Mouse (Mus musculus): Measurements from ENCODE around the gene Cpt2. TPM values are rescaled to one million over a fixed set of nuclear protein-coding genes. Genes with fewer than 3 reads are reported as not detected.
A peak's percentile ranks its signal among the peaks of the same experiment; 100 is the strongest.

Cpt2 gene
- total RNA-seq, 2 experiments from 2014 or later = 6.5 to 6.7 TPM

- intact Hi-C loops (cut with DNase I) = no loop called here
Measured at GRCm38 (mm10) chr4:107923803-107924194, 389 bp upstream of the Cpt2 start.

DNA sequence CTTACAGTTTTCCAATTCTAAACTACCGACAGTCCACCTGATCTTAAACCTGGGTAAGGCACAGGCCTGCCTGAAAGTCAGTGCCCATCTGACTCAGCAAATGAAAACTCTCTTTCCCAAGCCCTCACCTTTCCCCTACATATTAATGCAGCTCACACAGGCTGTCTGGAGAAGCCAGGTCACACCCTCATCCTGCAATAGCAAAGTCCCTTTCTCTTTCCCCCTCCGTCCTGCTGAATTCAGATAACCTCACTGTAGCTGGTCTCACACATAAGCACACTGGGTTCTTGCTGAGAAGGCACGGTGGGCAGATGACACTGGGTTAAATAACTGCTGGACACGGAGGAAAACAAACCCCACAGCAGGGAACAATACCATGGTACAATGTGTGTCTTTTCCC is 1.5 kb downstream of the Cpt2 start:
- intact Hi-C loops (cut with DNase I) = no loop called here
- no peak for DNase-seq (ENCODE audit: low spot score in 2 of 2)

More at GRCm38 (mm10) chr4:107923803-107924194, 389 bp upstream of the Cpt2 start:
- DNase-seq (ENCODE audit: low spot score in 2 of 2) = no peak

- intact Hi-C loops (cut with DNase I) = no loop called here
- DNase-seq (ENCODE audit: low spot score in 2 of 2) = no peak
Measured at GRCm38 (mm10) chr4:107921152-107921695, 2.2 kb downstream of the Cpt2 start.

GRCm38 (mm10) chr4:107920336-107920735 is 3.1 kb downstream of the Cpt2 start:
- DNase-seq (ENCODE audit: low spot score in 2 of 2) = no peak
- intact Hi-C loops (cut with DNase I) = no loop called here

GRCm38 (mm10) chr4:107910020-107910419 is 13.4 kb downstream of the Cpt2 start:
- intact Hi-C loops (cut with DNase I) = no loop called here
- DNase-seq (ENCODE audit: low spot score in 2 of 2) = no peak

DNA sequence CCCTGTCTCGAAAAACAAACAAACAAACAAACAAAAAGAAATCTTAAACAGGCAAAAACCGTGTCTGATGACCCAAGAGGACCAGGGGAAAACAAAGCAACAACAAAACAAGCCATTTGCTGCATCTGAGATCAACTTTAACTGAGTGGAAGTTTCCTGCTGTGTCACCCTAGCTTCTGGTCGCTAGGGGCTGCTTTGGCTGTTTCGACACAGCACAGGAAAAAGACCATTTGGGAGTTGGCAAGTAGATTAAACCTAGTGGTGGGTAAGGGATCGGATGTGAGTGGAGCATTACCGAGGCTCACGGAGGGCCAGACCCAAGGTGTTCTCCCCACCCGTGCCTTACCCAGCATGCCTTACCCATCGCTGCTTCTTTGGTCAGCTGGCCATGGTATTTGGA is 16.8 kb downstream of the Cpt2 start:
- intact Hi-C loops (cut with DNase I) = no loop called here
- no peak for DNase-seq (ENCODE audit: low spot score in 2 of 2)

GRCm38 (mm10) chr4:107904252-107904651 is 19.2 kb downstream of the Cpt2 start:
- intact Hi-C loops (cut with DNase I) = no loop called here

DNA sequence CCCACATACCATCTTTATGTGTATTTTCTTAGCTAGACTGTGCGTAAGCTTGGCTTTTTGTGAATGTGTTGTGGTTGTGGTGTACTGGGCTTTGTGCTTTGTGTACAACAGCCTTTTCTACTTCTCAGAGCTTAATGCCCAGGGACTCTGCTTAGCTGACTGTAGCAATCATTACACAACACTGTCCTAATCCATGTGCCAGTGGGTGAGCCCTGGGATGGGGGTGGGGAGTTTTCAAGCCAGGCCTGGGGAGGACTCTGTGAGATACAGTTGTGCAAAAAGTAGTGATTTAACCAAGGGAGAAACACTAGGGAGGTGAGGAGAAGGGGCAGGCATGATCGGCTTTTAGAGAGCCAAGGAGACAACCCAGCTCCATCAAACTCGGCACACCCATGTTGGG is 23.2 kb downstream of the Cpt2 start:
- DNase-seq (ENCODE audit: low spot score in 2 of 2) = no peak
- intact Hi-C loops (cut with DNase I) = no loop called here

More at GRCm38 (mm10) chr4:107904252-107904651, 19.2 kb downstream of the Cpt2 start:
- no peak for DNase-seq (ENCODE audit: low spot score in 2 of 2)

GRCm38 (mm10) chr4:107899211-107899927 is 24.0 kb downstream of the Cpt2 start:
- intact Hi-C loops (cut with DNase I) = loop anchor here (10.0 kb wide), 1 partner anchor 415 kb away; no protein-coding TSS in a partner anchor
- no peak for DNase-seq (ENCODE audit: low spot score in 2 of 2)

- DNase-seq (ENCODE audit: low spot score in 2 of 2) = no peak
Measured at GRCm38 (mm10) chr4:107892663-107893062, 30.7 kb downstream of the Cpt2 start.

GRCm38 (mm10) chr4:107889731-107890432 is 33.5 kb downstream of the Cpt2 start, which contains the start of gene 0610037L13Rik:
Gene 0610037L13Rik (plus strand): TSS chr4:107889813.
- DNase-seq (ENCODE audit: low spot score in 2 of 2) = peak; percentile 95
- intact Hi-C loops (cut with DNase I) = loop anchor here (10.0 kb wide), 1 partner anchor 425 kb away; no protein-coding TSS in a partner anchor

More at GRCm38 (mm10) chr4:107892663-107893062, 30.7 kb downstream of the Cpt2 start:
- intact Hi-C loops (cut with DNase I) = loop anchor here (10.0 kb wide), 1 partner anchor 422 kb away; no protein-coding TSS in a partner anchor

- no peak for DNase-seq (ENCODE audit: low spot score in 2 of 2)
- intact Hi-C loops (cut with DNase I) = no loop called here
Measured at GRCm38 (mm10) chr4:107889385-107889730, 34.1 kb downstream of the Cpt2 start.

- intact Hi-C loops (cut with DNase I) = no loop called here
Measured at GRCm38 (mm10) chr4:107886371-107886770, 37.0 kb downstream of the Cpt2 start.

GRCm38 (mm10) chr4:107881631-107882030 is 41.8 kb downstream of the Cpt2 start:
- intact Hi-C loops (cut with DNase I) = no loop called here
- DNase-seq (ENCODE audit: low spot score in 2 of 2) = no peak

More at GRCm38 (mm10) chr4:107886371-107886770, 37.0 kb downstream of the Cpt2 start:
- no peak for DNase-seq (ENCODE audit: low spot score in 2 of 2)

- DNase-seq (ENCODE audit: low spot score in 2 of 2) = peak; percentile 95 to 96
- intact Hi-C loops (cut with DNase I) = no loop called here
Measured at GRCm38 (mm10) chr4:107879254-107880050, 44.0 kb downstream of the Cpt2 start, which contains the start of gene Magoh. Gene Magoh (plus strand): TSS chr4:107879755.

DNA sequence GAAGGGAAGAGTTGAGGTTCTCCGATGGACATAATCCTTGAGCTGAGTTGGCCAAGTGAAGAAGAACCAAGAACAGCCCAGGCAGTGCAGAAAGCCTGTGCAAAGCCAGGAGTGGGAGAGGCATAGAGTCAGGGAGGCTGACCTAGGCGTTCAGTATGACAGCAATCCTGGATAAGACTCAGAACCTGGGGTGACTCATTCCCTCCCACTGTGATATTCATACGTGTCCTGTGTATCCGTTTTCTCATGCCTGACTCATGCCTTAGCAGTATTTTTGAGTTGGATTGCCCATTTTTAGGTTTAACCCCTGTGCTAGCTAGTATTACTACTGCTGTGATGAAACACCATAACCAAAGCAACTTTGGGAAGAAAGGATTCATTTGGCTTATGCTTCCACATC is 58.5 kb downstream of the Cpt2 start:
- no peak for DNase-seq (ENCODE audit: low spot score in 2 of 2)
- intact Hi-C loops (cut with DNase I) = no loop called here

- no peak for DNase-seq (ENCODE audit: low spot score in 2 of 2)
- intact Hi-C loops (cut with DNase I) = no loop called here
Measured at GRCm38 (mm10) chr4:107858995-107859394, 64.4 kb downstream of the Cpt2 start.

GRCm38 (mm10) chr4:107856958-107857686 is 66.3 kb downstream of the Cpt2 start:
- no peak for DNase-seq (ENCODE audit: low spot score in 2 of 2)
- intact Hi-C loops (cut with DNase I) = no loop called here
